Mouse (Mus musculus) ES-E14 (cell line): Measurements from ENCODE around the gene Hsd11b2. TPM values are rescaled to one million over a fixed set of nuclear protein-coding genes. Genes with fewer than 3 reads are reported as not detected.

Experiments used
- DNase-seq: peaks from one replicate; pipeline ENCODE4 v3.0.0-alpha.2; 2013; ENCODE audit warnings: low read depth, low spot score
- H3K27ac ChIP-seq: 2 replicates; pipeline ENCODE4 v1.5.1; 2012; ENCODE audit warnings: low read depth, mild to moderate bottlenecking, low read length, moderate library complexity, mixed read lengths; ENCODE audit not compliant: poor library complexity, insufficient read depth, severe bottlenecking
- H3K36me3 ChIP-seq: 2 replicates; pipeline ENCODE4 v1.6.1; 2012; ENCODE audit warnings: mild to moderate bottlenecking, low read length, moderate library complexity, mixed read lengths; ENCODE audit not compliant: control insufficient read depth, poor library complexity, insufficient read depth, severe bottlenecking
- H3K4me1 ChIP-seq, 2 experiments: fragments of 150-350 bp in 1 of 2; sonication (generic) in 1 of 2; 2 replicates each; pipeline ENCODE4 v1.6.1; 2012; ENCODE audit warnings: low read length in 2 of 2, mild to moderate bottlenecking in 1 of 2, mixed read lengths in 1 of 2; ENCODE audit not compliant: control insufficient read depth in 2 of 2, insufficient read depth in 2 of 2, poor library complexity in 1 of 2
- H3K4me3 ChIP-seq, 2 experiments: fragments of 150-350 bp in 1 of 2; sonication (generic) in 1 of 2; 2 replicates each; pipeline ENCODE4 v1.5.1; 2012; ENCODE audit warnings: low read length in 2 of 2, low read depth in 1 of 2, mild to moderate bottlenecking in 1 of 2, mixed read lengths in 1 of 2; ENCODE audit not compliant: insufficient read depth in 1 of 2, poor library complexity in 1 of 2, severe bottlenecking in 1 of 2
- H3K9ac ChIP-seq: 2 replicates; pipeline ENCODE4 v1.6.1; 2012; ENCODE audit warnings: low read depth, mild to moderate bottlenecking, low read length, mixed read lengths; ENCODE audit not compliant: poor library complexity, insufficient read depth, severe bottlenecking
- H3K9me3 ChIP-seq: fragments of 150-350 bp; sonication (generic); 2 replicates; pipeline ENCODE4 v1.6.1; 2012; ENCODE audit warnings: low read depth, mild to moderate bottlenecking, low read length; ENCODE audit not compliant: control insufficient read depth, insufficient read depth
- CHD2 ChIP-seq: IDR thresholded peaks from 2 replicates; pipeline ENCODE4 v1.6.1; 2014; ENCODE audit warnings: mild to moderate bottlenecking, low read depth, low read length, inconsistent platforms
- HCFC1 ChIP-seq: IDR thresholded peaks from 2 replicates; pipeline ENCODE4 v1.6.1; 2012; ENCODE audit warnings: low read length, inconsistent platforms, borderline replicate concordance; ENCODE audit not compliant: insufficient read depth
- MAFK ChIP-seq: IDR thresholded peaks from 2 replicates; pipeline ENCODE4 v1.6.1; 2014; ENCODE audit warnings: mild to moderate bottlenecking, low read depth, low read length, inconsistent platforms; ENCODE audit not compliant: insufficient read depth
- ZC3H11A ChIP-seq: IDR thresholded peaks from 2 replicates; pipeline ENCODE4 v1.6.1; 2012; ENCODE audit warnings: low read depth, mild to moderate bottlenecking, inconsistent platforms, low read length, borderline replicate concordance
- ZNF384 ChIP-seq: IDR thresholded peaks from 2 replicates; pipeline ENCODE4 v1.6.1; 2012; ENCODE audit warnings: low read depth, low read length, inconsistent platforms
- in situ Hi-C, 2 experiments: fragments of 600-800 bp; cut with MboI; formaldehyde crosslinking; loops; one replicate each; pipeline ENCODE4 v1.15.1; 2025; ENCODE audit warnings: low sequenced_read_pairs in 2 of 2, inconsistent platforms in 1 of 2; ENCODE audit not compliant: unreplicated experiment in 2 of 2
- total RNA-seq: library from RNA; depleted of rRNA; stranded (reverse); fragments of 300-350 nt; gene quantifications from 2 replicates; pipeline ENCODE4 v1.2.3, GENCODE M21; 2012

The Hsd11b2 gene
- total RNA-seq, 1 experiment = 0.67 TPM

DNA sequence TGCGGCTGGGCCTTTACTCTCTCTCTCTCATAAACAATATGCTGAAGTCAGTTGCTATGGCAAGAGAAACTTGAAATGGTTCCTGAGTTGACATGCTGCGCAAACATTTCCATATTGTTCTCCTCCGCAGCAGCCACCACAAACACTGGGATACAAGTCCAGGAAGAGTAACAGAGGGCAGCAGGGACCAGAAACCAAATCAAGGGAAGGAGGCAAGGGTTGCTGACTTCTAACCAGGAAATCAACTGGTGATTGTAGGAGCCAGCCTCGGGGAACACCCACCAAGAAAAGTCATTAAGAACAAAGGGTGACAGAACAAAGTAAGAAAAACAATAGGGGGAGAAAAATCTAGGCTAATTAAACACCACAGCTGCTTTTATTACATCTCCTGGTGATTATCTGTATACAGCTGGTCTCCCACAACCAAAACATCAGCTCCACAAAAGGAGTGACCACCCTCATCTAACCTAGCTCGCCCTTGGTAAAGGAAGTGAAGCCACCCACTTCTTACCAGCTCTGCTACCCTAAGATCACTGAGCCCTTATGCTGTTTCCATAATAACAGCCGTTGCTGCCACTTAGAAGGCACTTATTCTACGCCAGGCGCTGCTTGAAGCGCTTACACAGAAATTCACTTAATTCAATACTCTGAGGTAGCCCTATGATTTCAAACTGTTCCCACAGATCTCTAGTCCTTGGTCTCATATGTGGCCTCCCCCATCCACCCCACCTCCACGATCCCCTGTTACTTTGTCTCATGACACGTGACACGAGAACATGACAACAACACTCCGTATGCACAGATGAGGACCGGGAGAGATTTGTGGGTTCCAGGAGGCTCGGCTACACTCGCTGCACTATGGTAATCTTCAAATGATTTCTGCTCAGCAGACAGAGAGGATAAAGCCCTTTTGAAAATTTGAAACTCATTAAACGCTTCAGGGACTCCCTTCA is 22.9 kb upstream of the Hsd11b2 start:
- Histone ChIP-seq H3K9me3 (no peaks in the 10 kb centered on the region), H3K27ac (no peak overlapping the region), H3K9ac (peak overlapping the region; percentile 89; the same call in 1 of the 2 replicates), H3K36me3 (no peaks in the 10 kb centered on the region), H3K4me3 (peak overlapping the region in 1 of 2 experiments; percentile 75; a peak in 1 of 4 replicates), H3K4me1 (peaks cover 0 to 5% of the 10 kb centered on the region in 2 experiments; a peak in 2 of 4 replicates)
- in situ Hi-C loops = no loop called here
- no peak for DNase-seq
- TF ChIP-seq ZC3H11A (no peak), MAFK (no peak), HCFC1 (no peak), CHD2 (no peak), ZNF384 (no peak)

DNA sequence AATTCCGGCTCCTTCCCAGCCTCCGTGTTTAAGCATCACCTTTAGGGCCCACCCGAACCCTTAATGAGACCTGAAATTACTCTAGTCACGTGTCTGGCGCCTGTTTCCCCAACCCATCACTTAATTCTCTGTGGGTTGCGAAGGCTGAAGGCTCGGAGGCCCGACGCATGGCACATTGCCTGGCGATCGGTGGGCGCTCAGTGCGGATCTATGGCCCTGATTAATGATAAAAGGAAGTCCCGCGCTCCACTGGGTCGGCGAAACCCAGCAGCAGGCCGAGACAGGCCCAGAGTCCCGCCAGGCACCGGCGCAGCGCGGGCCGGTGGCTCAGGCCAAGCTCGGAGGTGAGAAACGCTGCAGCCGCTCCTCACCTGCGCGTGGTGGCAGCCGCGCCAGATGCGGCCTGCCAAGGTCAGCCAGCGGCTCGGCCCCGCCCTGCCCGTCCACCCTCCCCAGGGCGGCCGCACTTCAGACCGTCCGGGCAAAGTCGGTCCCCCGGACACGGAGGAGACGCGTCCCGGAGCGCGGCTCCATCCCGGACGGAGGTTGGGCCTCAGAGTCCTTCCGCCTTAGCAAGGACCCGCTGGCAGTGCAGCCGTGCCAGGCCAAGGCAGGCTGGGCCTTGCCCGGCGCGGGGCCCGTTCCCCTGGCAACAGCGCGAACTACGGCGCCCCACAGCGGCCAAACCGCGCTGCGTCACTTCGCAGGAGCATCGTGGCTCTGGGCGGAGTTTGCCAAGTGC is 21.9 kb upstream of the Hsd11b2 start, which contains the start of gene Zdhhc1:
Zdhhc1 (minus strand) TSS at position 464 of the 742 bp plus-strand sequence.
- Histone ChIP-seq H3K9me3 (no peaks in the 10 kb centered on the region), H3K4me1 (peaks cover 0 to 5% of the 10 kb centered on the region in 2 experiments; a peak in 2 of 4 replicates), H3K27ac (no peak within 1 kb of the TSS), H3K4me3 (peak within 1 kb of the TSS; percentile 75 to 96), H3K36me3 (no peaks in the 10 kb centered on the region), H3K9ac (peak within 1 kb of the TSS; percentile 89)
- no peak for DNase-seq
- TF ChIP-seq ZC3H11A = no peak
- peak; percentile 63; the same call in 1 of the 2 replicates for TF ChIP-seq HCFC1
- in situ Hi-C loops = no loop called here

DNA sequence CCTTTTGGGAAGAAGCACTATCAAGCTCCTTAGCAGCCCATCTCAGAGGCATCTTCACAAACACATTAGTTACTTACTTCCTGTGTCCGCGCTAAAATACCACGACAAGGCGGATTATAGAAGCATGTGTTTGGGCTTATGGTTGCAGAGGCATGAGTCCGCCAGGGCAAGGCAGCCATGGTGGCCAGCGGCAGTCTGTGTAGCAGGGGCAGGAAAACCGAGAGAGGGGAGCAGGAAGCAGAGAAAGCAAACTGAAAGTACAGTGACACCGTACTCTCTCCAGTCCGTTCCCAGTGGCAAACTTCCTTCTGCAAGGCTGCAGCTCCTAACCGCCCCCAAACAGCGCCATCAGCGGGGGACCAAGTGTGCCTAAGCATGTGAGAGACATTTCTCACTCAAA is 18.8 kb upstream of the Hsd11b2 start:
- no peak for DNase-seq
- TF ChIP-seq ZNF384 = no peak
- no peak for TF ChIP-seq MAFK
- TF ChIP-seq ZC3H11A = no peak
- TF ChIP-seq HCFC1 = no peak
- TF ChIP-seq CHD2 = no peak
- H3K9me3 ChIP-seq = no peaks in the 10 kb centered on the region
- no peaks in the 10 kb centered on the region for H3K36me3 ChIP-seq
- in situ Hi-C loops = no loop called here
- H3K4me1 ChIP-seq = peaks cover 0 to 5% of the 10 kb centered on the region in 2 experiments; a peak in 2 of 4 replicates
- H3K27ac ChIP-seq = no peak overlapping the region
- peak overlapping the region; percentile 66 for H3K9ac ChIP-seq
- peak overlapping the region; percentile 46 to 59; a peak in 3 of 4 replicates for H3K4me3 ChIP-seq

DNA sequence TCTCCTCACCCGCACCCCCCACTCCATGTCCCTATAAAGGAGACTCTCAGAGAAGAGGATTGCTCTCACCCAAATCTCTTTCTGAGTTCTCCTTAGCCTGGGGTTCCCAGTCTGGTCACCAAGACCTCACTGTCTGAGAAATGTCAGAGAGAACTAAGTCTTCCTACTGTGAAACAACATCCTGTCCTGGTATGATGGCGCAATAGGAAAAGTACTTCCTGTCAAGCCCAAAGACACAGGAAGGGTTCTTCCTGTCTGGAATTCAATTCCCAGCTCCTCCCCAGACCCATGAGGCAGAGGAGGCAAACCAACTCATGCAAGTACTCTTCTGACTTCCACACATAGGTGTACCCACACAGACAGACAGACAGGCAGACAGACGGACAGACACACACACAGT is 13.9 kb upstream of the Hsd11b2 start:
- H3K4me1 ChIP-seq = peaks cover 2% of the 10 kb centered on the region in 2 experiments; a peak in 1 of 4 replicates
- no peak for DNase-seq
- TF ChIP-seq ZC3H11A = no peak
- no peak for TF ChIP-seq CHD2
- TF ChIP-seq ZNF384 = no peak
- TF ChIP-seq HCFC1 = no peak
- TF ChIP-seq MAFK = no peak
- H3K4me3 ChIP-seq = no peak overlapping the region
- H3K27ac ChIP-seq = no peak overlapping the region
- in situ Hi-C loops = no loop called here
- H3K36me3 ChIP-seq = no peaks in the 10 kb centered on the region
- H3K9ac ChIP-seq = no peak overlapping the region
- no peaks in the 10 kb centered on the region for H3K9me3 ChIP-seq
